Mouse (Mus musculus): Measurements from ENCODE around the gene Ociad1.
A peak's percentile ranks its signal among the peaks of the same experiment; 100 is the strongest.

GRCm38 (mm10) chr5:73255321-73256251, 37.0 kb upstream of the Ociad1 start:
- TF ChIP-seq POLR2A (IDR thresholded peaks at IDR 0.05; ENCODE audit: insufficient read length, low read depth) (peak; percentile 23), E2F4 (IDR thresholded peaks at IDR 0.05; ENCODE audit: insufficient read depth) (no peak), TCF12 (IDR thresholded peaks at IDR 0.05; ENCODE audit: insufficient read depth, poor library complexity, severe bottlenecking) (no peak), USF1 (IDR thresholded peaks at IDR 0.05; ENCODE audit: low read depth) (no peak), CEBPB (IDR thresholded peaks at IDR 0.05; ENCODE audit: insufficient read depth, poor library complexity, severe bottlenecking) (no peak), REST (IDR thresholded peaks at IDR 0.05; ENCODE audit: insufficient read depth, insufficient read length) (no peak)
